Mouse (Mus musculus): ENCODE data around the gene Prkg1. TPM values are rescaled to one million over a fixed set of nuclear protein-coding genes. Genes with fewer than 3 reads are reported as not detected.

Gene Prkg1
- total and polyA plus RNA-seq, 2 experiments from 2014 or later = 5.1 to 9.9 TPM

DNA sequence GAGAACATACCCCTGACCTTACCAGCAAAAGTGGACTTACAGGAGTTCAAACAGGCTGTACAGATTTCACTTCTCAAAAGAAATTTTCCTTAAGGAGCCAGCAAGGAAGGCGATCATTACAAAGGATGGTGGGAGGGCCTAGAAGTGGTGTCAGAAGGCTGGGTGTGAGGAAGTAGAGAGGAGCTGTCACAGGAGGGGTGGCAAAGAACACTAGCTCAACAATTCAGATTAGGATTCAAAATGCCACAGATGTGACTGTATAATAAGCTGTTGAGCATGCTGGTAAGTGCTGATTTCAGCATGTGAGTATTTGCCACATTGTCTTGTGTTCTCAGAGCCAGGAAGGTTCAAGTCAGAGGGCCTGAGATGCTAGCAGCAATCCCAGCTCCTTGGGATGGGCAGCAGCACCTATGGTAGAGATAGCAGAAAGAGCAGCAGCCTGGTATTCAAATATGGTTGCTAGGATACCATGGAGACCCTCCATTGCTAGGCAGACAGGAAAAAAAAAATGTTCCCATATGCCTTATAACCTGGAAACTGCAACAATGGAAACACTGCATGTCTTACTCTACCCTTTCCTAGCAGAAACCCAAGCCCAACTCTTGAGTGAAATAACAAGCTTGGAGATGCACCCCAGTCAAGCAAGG lies 106.0 kb downstream of the Prkg1 start:
- DNase-seq (ENCODE audit: low spot score) (no peak), ATAC-seq (ENCODE audit: low FRiP score) (no peak)
- H3K4me3 ChIP-seq (ENCODE audit: low read depth, low read length) = no peak overlapping the region
- no peak overlapping the region for H3K9ac ChIP-seq (replicated peaks; ENCODE audit: low read length, poor library complexity, severe bottlenecking)
- H3K9me3 ChIP-seq (ENCODE audit: low read length) = no peaks in the 10 kb centered on the region
- WGBS = 65% methylated on average over 1 of the region's 1 CpGs
- 0 out of 2 replicates have a peak overlapping the region, but pooled peaks have one; percentile 33 for H3K27ac ChIP-seq (ENCODE audit: low read depth, low read length)
- no peak overlapping the region for H3K4me2 ChIP-seq (ENCODE audit: low read depth, low read length, poor library complexity, severe bottlenecking)
- H3K27me3 ChIP-seq (ENCODE audit: insufficient read depth, low read length) = no peaks in the 10 kb centered on the region
- no peak for TF ChIP-seq CTCF (IDR thresholded peaks at IDR 0.05)
- H3K36me3 ChIP-seq (ENCODE audit: insufficient read depth, low read length) = no peaks in the 10 kb centered on the region
- H3K4me1 ChIP-seq (ENCODE audit: insufficient read depth, low read length) = peaks cover 12% of the 10 kb centered on the region; the same call in 1 of the 2 replicates

DNA sequence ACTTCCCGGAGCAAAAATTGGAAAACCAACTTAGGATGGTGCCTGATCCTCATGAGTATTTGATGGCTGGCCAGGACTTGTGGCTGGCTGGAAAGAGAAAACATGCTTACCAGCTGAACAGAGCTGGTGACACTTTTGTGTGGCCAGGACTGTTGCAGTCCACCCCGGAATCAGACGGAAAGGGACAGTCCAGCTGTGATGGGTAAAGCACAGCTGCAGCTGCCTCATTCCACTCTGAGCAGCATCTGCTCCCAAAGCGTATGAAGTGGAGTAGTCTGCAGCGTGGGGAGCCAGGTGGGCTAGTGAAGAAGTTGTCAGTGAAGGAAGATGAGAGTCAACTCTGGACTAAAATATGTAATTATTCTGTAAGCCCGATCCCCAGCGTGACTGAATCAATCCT lies 108.6 kb downstream of the Prkg1 start:
- Histone ChIP-seq H3K36me3 (ENCODE audit: insufficient read depth, low read length) (no peaks in the 10 kb centered on the region), H3K9me3 (ENCODE audit: low read length) (no peaks in the 10 kb centered on the region), H3K4me1 (ENCODE audit: insufficient read depth, low read length) (peaks cover 12% of the 10 kb centered on the region; the same call in 1 of the 2 replicates), H3K4me2 (ENCODE audit: low read depth, low read length, poor library complexity, severe bottlenecking) (no peak overlapping the region), H3K27ac (ENCODE audit: low read depth, low read length) (0 out of 2 replicates have a peak overlapping the region, but pooled peaks have one; percentile 1), H3K27me3 (ENCODE audit: insufficient read depth, low read length) (no peaks in the 10 kb centered on the region), H3K4me3 (ENCODE audit: low read depth, low read length) (no peak overlapping the region), H3K9ac (replicated peaks; ENCODE audit: low read length, poor library complexity, severe bottlenecking) (no peak overlapping the region)
- no peak for TF ChIP-seq CTCF (IDR thresholded peaks at IDR 0.05)
- no peak for ATAC-seq (ENCODE audit: low FRiP score)
- WGBS = 60% methylated on average over 7 of the region's 7 CpGs
- no peak for DNase-seq (ENCODE audit: low spot score)

GRCm38 (mm10) chr19:31655826-31656225 lies 109.0 kb downstream of the Prkg1 start:
- Histone ChIP-seq H3K27ac (ENCODE audit: low read depth, low read length) (0 out of 2 replicates have a peak overlapping the region, but pooled peaks have one; percentile 1), H3K9me3 (ENCODE audit: low read length) (no peaks in the 10 kb centered on the region)

GRCm38 (mm10) chr19:31654022-31654421 lies 110.8 kb downstream of the Prkg1 start:
- Histone ChIP-seq H3K4me1 (ENCODE audit: insufficient read depth, low read length) (peaks cover 8% of the 10 kb centered on the region; the same call in 1 of the 2 replicates), H3K27me3 (ENCODE audit: insufficient read depth, low read length) (no peaks in the 10 kb centered on the region), H3K36me3 (ENCODE audit: insufficient read depth, low read length) (no peaks in the 10 kb centered on the region), H3K4me3 (ENCODE audit: low read depth, low read length) (no peak overlapping the region), H3K27ac (ENCODE audit: low read depth, low read length) (no peak overlapping the region), H3K4me2 (ENCODE audit: low read depth, low read length, poor library complexity, severe bottlenecking) (no peak overlapping the region), H3K9me3 (ENCODE audit: low read length) (no peaks in the 10 kb centered on the region), H3K9ac (replicated peaks; ENCODE audit: low read length, poor library complexity, severe bottlenecking) (no peak overlapping the region)
- DNase-seq (ENCODE audit: low spot score) = no peak
- ATAC-seq (ENCODE audit: low FRiP score) = no peak
- WGBS = 91% methylated on average over 6 of the region's 6 CpGs
- TF ChIP-seq CTCF (IDR thresholded peaks at IDR 0.05) = no peak

More at GRCm38 (mm10) chr19:31655826-31656225, 109.0 kb downstream of the Prkg1 start:
- no peak for TF ChIP-seq CTCF (IDR thresholded peaks at IDR 0.05)
- Histone ChIP-seq H3K36me3 (ENCODE audit: insufficient read depth, low read length) (no peaks in the 10 kb centered on the region), H3K4me3 (ENCODE audit: low read depth, low read length) (no peak overlapping the region), H3K4me1 (ENCODE audit: insufficient read depth, low read length) (peaks cover 12% of the 10 kb centered on the region; the same call in 1 of the 2 replicates), H3K27me3 (ENCODE audit: insufficient read depth, low read length) (no peaks in the 10 kb centered on the region), H3K4me2 (ENCODE audit: low read depth, low read length, poor library complexity, severe bottlenecking) (no peak overlapping the region), H3K9ac (replicated peaks; ENCODE audit: low read length, poor library complexity, severe bottlenecking) (no peak overlapping the region)
- no peak for ATAC-seq (ENCODE audit: low FRiP score)
- 64% methylated on average over 7 of the region's 7 CpGs for WGBS
- no peak for DNase-seq (ENCODE audit: low spot score)

GRCm38 (mm10) chr19:31650452-31650851 lies 114.4 kb downstream of the Prkg1 start:
- WGBS = 94% methylated on average over 4 of the region's 4 CpGs
- no peaks in the 10 kb centered on the region for H3K9me3 ChIP-seq (ENCODE audit: low read length)
- DNase-seq (ENCODE audit: low spot score) = no peak

DNA sequence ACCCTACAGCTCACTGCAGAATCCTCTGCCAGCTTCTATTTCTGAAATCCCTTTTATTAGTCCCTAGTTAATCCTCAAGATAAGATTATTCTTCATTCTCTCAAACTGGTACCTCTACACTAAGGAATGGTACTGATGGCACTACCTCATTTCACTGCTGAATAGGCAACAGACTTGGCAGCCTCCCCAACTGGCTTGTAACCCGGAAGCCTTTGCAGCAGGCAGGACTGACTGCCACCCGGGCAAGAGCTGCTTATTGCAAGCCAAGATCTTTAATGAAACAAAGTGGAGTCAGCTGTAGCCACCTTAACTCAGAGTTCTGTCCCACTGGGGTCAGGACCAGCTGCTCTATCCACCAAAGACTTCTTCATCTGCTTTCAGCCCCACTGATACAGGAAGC lies 117.3 kb downstream of the Prkg1 start:
- Histone ChIP-seq H3K4me3 (ENCODE audit: low read depth, low read length) (no peak overlapping the region), H3K36me3 (ENCODE audit: insufficient read depth, low read length) (no peaks in the 10 kb centered on the region), H3K27ac (ENCODE audit: low read depth, low read length) (no peak overlapping the region), H3K9ac (replicated peaks; ENCODE audit: low read length, poor library complexity, severe bottlenecking) (no peak overlapping the region), H3K4me2 (ENCODE audit: low read depth, low read length, poor library complexity, severe bottlenecking) (no peak overlapping the region), H3K4me1 (ENCODE audit: insufficient read depth, low read length) (no peaks in the 10 kb centered on the region), H3K27me3 (ENCODE audit: insufficient read depth, low read length) (no peaks in the 10 kb centered on the region), H3K9me3 (ENCODE audit: low read length) (no peaks in the 10 kb centered on the region)
- 66% methylated on average over 2 of the region's 2 CpGs for WGBS
- no peak for TF ChIP-seq CTCF (IDR thresholded peaks at IDR 0.05)
- ATAC-seq (ENCODE audit: low FRiP score) = no peak
- no peak for DNase-seq (ENCODE audit: low spot score)

More at GRCm38 (mm10) chr19:31650452-31650851, 114.4 kb downstream of the Prkg1 start:
- H3K36me3 ChIP-seq (ENCODE audit: insufficient read depth, low read length) = no peaks in the 10 kb centered on the region
- no peaks in the 10 kb centered on the region for H3K4me1 ChIP-seq (ENCODE audit: insufficient read depth, low read length)
- ATAC-seq (ENCODE audit: low FRiP score) = no peak
- no peak overlapping the region for H3K4me3 ChIP-seq (ENCODE audit: low read depth, low read length)
- H3K27me3 ChIP-seq (ENCODE audit: insufficient read depth, low read length) = no peaks in the 10 kb centered on the region
- TF ChIP-seq CTCF (IDR thresholded peaks at IDR 0.05) = no peak
- H3K4me2 ChIP-seq (ENCODE audit: low read depth, low read length, poor library complexity, severe bottlenecking) = no peak overlapping the region
- H3K9ac ChIP-seq (replicated peaks; ENCODE audit: low read length, poor library complexity, severe bottlenecking) = no peak overlapping the region
- H3K27ac ChIP-seq (ENCODE audit: low read depth, low read length) = no peak overlapping the region

All from midbrain, postnatal 0 days (tissue).